Mouse (Mus musculus) kidney, embryonic 16.5 days (tissue): ENCODE results near the gene Ccdc107. TPM values are rescaled to one million over a fixed set of nuclear protein-coding genes. Genes with fewer than 3 reads are reported as not detected.
"Not testable (repeated sequence)": the region's sequence is repeated elsewhere in the genome, so short reads cannot be mapped to it uniquely, and the experiment has no call there.

Experiments
- ATAC-seq: fragments of 200-750 bp; cut with Nextera tagmentation; 2 replicates; pipeline ENCODE4 v1.8.0; 2017; ENCODE audit warnings: moderate TSS enrichment; ENCODE audit not compliant: low FRiP score, low TSS enrichment
- H3K27ac ChIP-seq: fragments of 300-500 bp; sonication (generic); 2 replicates; pipeline ENCODE4 v1.5.1; 2014; ENCODE audit warnings: low read length
- H3K27me3 ChIP-seq: fragments of 300-500 bp; sonication (generic); 2 replicates; pipeline ENCODE4 v1.6.1; 2014; ENCODE audit warnings: low read length, control low read depth, mixed read lengths; ENCODE audit not compliant: insufficient read depth
- H3K36me3 ChIP-seq: fragments of 300-500 bp; sonication (generic); 2 replicates; pipeline ENCODE4 v1.6.1; 2014; ENCODE audit warnings: low read length, control low read depth, mixed read lengths; ENCODE audit not compliant: insufficient read depth
- H3K4me1 ChIP-seq: fragments of 300-500 bp; sonication (generic); 2 replicates; pipeline ENCODE4 v1.6.1; 2014; ENCODE audit warnings: low read length, control low read depth, mixed read lengths; ENCODE audit not compliant: insufficient read depth
- H3K4me2 ChIP-seq: fragments of 300-500 bp; sonication (generic); replicated peaks from 2 replicates; pipeline ENCODE4 v1.6.1; 2014; ENCODE audit warnings: low read depth, low read length
- H3K4me3 ChIP-seq: fragments of 300-500 bp; sonication (generic); 2 replicates; pipeline ENCODE4 v1.5.1; 2014; ENCODE audit warnings: mild to moderate bottlenecking, low read length
- H3K9ac ChIP-seq: fragments of 300-500 bp; sonication (generic); replicated peaks from 2 replicates; pipeline ENCODE4 v1.6.1; 2014; ENCODE audit warnings: low read length
- H3K9me3 ChIP-seq: fragments of 300-500 bp; sonication (generic); 2 replicates; pipeline ENCODE4 v1.6.1; 2016; ENCODE audit warnings: low read length, control low read depth
- WGBS: fragments of 180-500 bp; shearing (Covaris S2); extraction: QIAGEN DNeasy Blood & Tissue Kit; methylation state at CpG from one replicate; pipeline ENCODE4 v1.1.7; 2014; 5-methylcytosine and 5-hydroxymethylcytosine counted together
- polyA plus RNA-seq: library from polyadenylated mRNA; unstranded; fragments of >200 nt; fragmentation: Nextera tagmentation; extraction: Ambion mirVana; gene quantifications from 2 replicates; pipeline ENCODE4 v1.2.1, GENCODE M21; 2015

The Ccdc107 gene
- polyA plus RNA-seq, 1 experiment from 2014 or later, result 89.4 TPM

GRCm38 (mm10) chr4:43482591-43482990, 10.1 kb upstream of the Ccdc107 start:
- no peak overlapping the region for H3K4me2 ChIP-seq
- WGBS, result 64% methylated on average over 10 of the region's 10 CpGs
- no peak for ATAC-seq
- H3K36me3 ChIP-seq, result no peaks in the 10 kb centered on the region
- peaks cover 3% of the 10 kb centered on the region for H3K9me3 ChIP-seq
- no peak overlapping the region for H3K27ac ChIP-seq
- no peaks in the 10 kb centered on the region for H3K4me1 ChIP-seq
- H3K4me3 ChIP-seq, result no peak overlapping the region
- no peak overlapping the region for H3K9ac ChIP-seq
- no peaks in the 10 kb centered on the region for H3K27me3 ChIP-seq

GRCm38 (mm10) chr4:43483535-43484091, 9.1 kb upstream of the Ccdc107 start, which contains the start of gene Sit1:
Sit1 (minus strand) TSS chr4:43483734.
- Histone ChIP-seq H3K27me3 (no peaks in the 10 kb centered on the region), H3K36me3 (no peaks in the 10 kb centered on the region), H3K4me1 (no peaks in the 10 kb centered on the region), H3K9ac (no peak within 1 kb of the TSS), H3K4me3 (no peak within 1 kb of the TSS), H3K9me3 (peaks cover 3% of the 10 kb centered on the region), H3K4me2 (no peak within 1 kb of the TSS), H3K27ac (no peak within 1 kb of the TSS)
- ATAC-seq, result no peak
- WGBS, result 60% methylated on average over 12 of the region's 12 CpGs

GRCm38 (mm10) chr4:43485666-43486065, 7.0 kb upstream of the Ccdc107 start:
- not testable (repeated sequence) for H3K36me3 ChIP-seq, H3K27ac ChIP-seq, ATAC-seq, H3K4me3 ChIP-seq, H3K4me1 ChIP-seq, H3K27me3 ChIP-seq, H3K4me2 ChIP-seq, H3K9me3 ChIP-seq, H3K9ac ChIP-seq
- WGBS, result 85% methylated on average over 5 of the region's 5 CpGs

- H3K4me3 ChIP-seq, result no peak overlapping the region
- ATAC-seq, result no peak
- peaks cover 8% of the 10 kb centered on the region; the same call in 1 of the 2 replicates for H3K4me1 ChIP-seq
- no peak overlapping the region for H3K9ac ChIP-seq
- WGBS, result 94% methylated on average over 3 of the region's 3 CpGs
- H3K27ac ChIP-seq, result no peak overlapping the region
- no peaks in the 10 kb centered on the region for H3K27me3 ChIP-seq
- no peaks in the 10 kb centered on the region for H3K36me3 ChIP-seq
- peaks cover 3% of the 10 kb centered on the region for H3K9me3 ChIP-seq
- H3K4me2 ChIP-seq, result no peak overlapping the region
Observed at GRCm38 (mm10) chr4:43489611-43490010, 3.1 kb upstream of the Ccdc107 start.

- no peak overlapping the region for H3K9ac ChIP-seq
- H3K36me3 ChIP-seq, result no peaks in the 10 kb centered on the region; the same call in 1 of the 2 replicates
- no peak overlapping the region for H3K4me2 ChIP-seq
- no peaks in the 10 kb centered on the region for H3K27me3 ChIP-seq
- H3K27ac ChIP-seq, result no peak overlapping the region
- ATAC-seq, result no peak
- 86% methylated on average over 5 of the region's 5 CpGs for WGBS
- H3K4me3 ChIP-seq, result no peak overlapping the region
- H3K9me3 ChIP-seq, result peaks cover under 1% of the 10 kb centered on the region; the same call in 1 of the 2 replicates
- H3K4me1 ChIP-seq, result peaks cover 11% of the 10 kb centered on the region; the same call in 1 of the 2 replicates
Observed at GRCm38 (mm10) chr4:43490801-43491200, 1.9 kb upstream of the Ccdc107 start.

GRCm38 (mm10) chr4:43492101-43492820, 439 bp upstream of the Ccdc107 start:
- H3K9me3 ChIP-seq, result no peaks in the 10 kb centered on the region
- 45% methylated on average over 12 of the region's 12 CpGs for WGBS
- H3K27ac ChIP-seq, result peak overlapping the region; percentile 83
- no peak for ATAC-seq
- H3K9ac ChIP-seq, result no peak overlapping the region
- H3K36me3 ChIP-seq, result peaks cover 10% of the 10 kb centered on the region
- no peaks in the 10 kb centered on the region for H3K27me3 ChIP-seq
- H3K4me3 ChIP-seq, result peak overlapping the region; percentile 64
- peak overlapping the region; percentile 65 for H3K4me2 ChIP-seq
- H3K4me1 ChIP-seq, result peaks cover 11% of the 10 kb centered on the region; the same call in 1 of the 2 replicates

GRCm38 (mm10) chr4:43493186-43493845, 616 bp downstream of the Ccdc107 start:
- Histone ChIP-seq H3K9me3 (no peaks in the 10 kb centered on the region), H3K4me3 (peak overlapping the region; percentile 64), H3K27ac (peak overlapping the region; percentile 83), H3K27me3 (no peaks in the 10 kb centered on the region), H3K36me3 (peaks cover 10% of the 10 kb centered on the region), H3K4me2 (peak overlapping the region; percentile 65), H3K9ac (peak overlapping the region; percentile 79), H3K4me1 (peaks cover 22% of the 10 kb centered on the region)
- peak; percentile 87 for ATAC-seq
- under 1% methylated on average over 47 of the region's 47 CpGs for WGBS

GRCm38 (mm10) chr4:43493846-43494240, 1.1 kb downstream of the Ccdc107 start:
- no peak for ATAC-seq
- H3K9ac ChIP-seq, result peak overlapping the region; percentile 79
- H3K4me2 ChIP-seq, result peak overlapping the region; percentile 65
- no peaks in the 10 kb centered on the region for H3K9me3 ChIP-seq
- WGBS, result 2% methylated on average over 9 of the region's 9 CpGs
- H3K4me1 ChIP-seq, result peaks cover 27% of the 10 kb centered on the region
- peaks cover 10% of the 10 kb centered on the region for H3K36me3 ChIP-seq
- peak overlapping the region; percentile 64 for H3K4me3 ChIP-seq
- H3K27ac ChIP-seq, result peak overlapping the region; percentile 83
- no peaks in the 10 kb centered on the region for H3K27me3 ChIP-seq

- H3K9me3 ChIP-seq, result no peaks in the 10 kb centered on the region
- no peak overlapping the region for H3K4me3 ChIP-seq
- 56% methylated on average over 6 of the region's 6 CpGs for WGBS
- H3K27me3 ChIP-seq, result no peaks in the 10 kb centered on the region
- H3K27ac ChIP-seq, result no peak overlapping the region
- H3K9ac ChIP-seq, result no peak overlapping the region
- H3K4me2 ChIP-seq, result no peak overlapping the region
- H3K4me1 ChIP-seq, result peaks cover 35% of the 10 kb centered on the region
- H3K36me3 ChIP-seq, result peaks cover 10% of the 10 kb centered on the region
- no peak for ATAC-seq
Observed at GRCm38 (mm10) chr4:43496587-43496986, 3.9 kb downstream of the Ccdc107 start.
